Mouse (Mus musculus) ES-E14 (cell line): ENCODE data around the gene Dclre1a. TPM values are rescaled to one million over a fixed set of nuclear protein-coding genes. Genes with fewer than 3 reads are reported as not detected.

ENCODE experiments used
- DNase-seq: peaks from one replicate; pipeline ENCODE4 v3.0.0-alpha.2; 2013; ENCODE audit warnings: low read depth, low spot score
- H3K27ac ChIP-seq: 2 replicates; pipeline ENCODE4 v1.5.1; 2012; ENCODE audit warnings: low read depth, mild to moderate bottlenecking, low read length, moderate library complexity, mixed read lengths; ENCODE audit not compliant: poor library complexity, insufficient read depth, severe bottlenecking
- H3K36me3 ChIP-seq: 2 replicates; pipeline ENCODE4 v1.6.1; 2012; ENCODE audit warnings: mild to moderate bottlenecking, low read length, moderate library complexity, mixed read lengths; ENCODE audit not compliant: control insufficient read depth, poor library complexity, insufficient read depth, severe bottlenecking
- H3K4me1 ChIP-seq, 2 experiments: fragments of 150-350 bp in 1 of 2; sonication (generic) in 1 of 2; 2 replicates each; pipeline ENCODE4 v1.6.1; 2012; ENCODE audit warnings: low read length in 2 of 2, mild to moderate bottlenecking in 1 of 2, mixed read lengths in 1 of 2; ENCODE audit not compliant: control insufficient read depth in 2 of 2, insufficient read depth in 2 of 2, poor library complexity in 1 of 2
- H3K4me3 ChIP-seq, 2 experiments: fragments of 150-350 bp in 1 of 2; sonication (generic) in 1 of 2; 2 replicates each; pipeline ENCODE4 v1.5.1; 2012; ENCODE audit warnings: low read length in 2 of 2, low read depth in 1 of 2, mild to moderate bottlenecking in 1 of 2, mixed read lengths in 1 of 2; ENCODE audit not compliant: insufficient read depth in 1 of 2, poor library complexity in 1 of 2, severe bottlenecking in 1 of 2
- H3K9ac ChIP-seq: 2 replicates; pipeline ENCODE4 v1.6.1; 2012; ENCODE audit warnings: low read depth, mild to moderate bottlenecking, low read length, mixed read lengths; ENCODE audit not compliant: poor library complexity, insufficient read depth, severe bottlenecking
- H3K9me3 ChIP-seq: fragments of 150-350 bp; sonication (generic); 2 replicates; pipeline ENCODE4 v1.6.1; 2012; ENCODE audit warnings: low read depth, mild to moderate bottlenecking, low read length; ENCODE audit not compliant: control insufficient read depth, insufficient read depth
- CHD2 ChIP-seq: IDR thresholded peaks from 2 replicates; pipeline ENCODE4 v1.6.1; 2014; ENCODE audit warnings: mild to moderate bottlenecking, low read depth, low read length, inconsistent platforms
- HCFC1 ChIP-seq: IDR thresholded peaks from 2 replicates; pipeline ENCODE4 v1.6.1; 2012; ENCODE audit warnings: low read length, inconsistent platforms, borderline replicate concordance; ENCODE audit not compliant: insufficient read depth
- MAFK ChIP-seq: IDR thresholded peaks from 2 replicates; pipeline ENCODE4 v1.6.1; 2014; ENCODE audit warnings: mild to moderate bottlenecking, low read depth, low read length, inconsistent platforms; ENCODE audit not compliant: insufficient read depth
- ZC3H11A ChIP-seq: IDR thresholded peaks from 2 replicates; pipeline ENCODE4 v1.6.1; 2012; ENCODE audit warnings: low read depth, mild to moderate bottlenecking, inconsistent platforms, low read length, borderline replicate concordance
- ZNF384 ChIP-seq: IDR thresholded peaks from 2 replicates; pipeline ENCODE4 v1.6.1; 2012; ENCODE audit warnings: low read depth, low read length, inconsistent platforms
- in situ Hi-C, 2 experiments: fragments of 600-800 bp; cut with MboI; formaldehyde crosslinking; loops; one replicate each; pipeline ENCODE4 v1.15.1; 2025; ENCODE audit warnings: low sequenced_read_pairs in 2 of 2, inconsistent platforms in 1 of 2; ENCODE audit not compliant: unreplicated experiment in 2 of 2
- total RNA-seq: library from RNA; depleted of rRNA; stranded (reverse); fragments of 300-350 nt; gene quantifications from 2 replicates; pipeline ENCODE4 v1.2.3, GENCODE M21; 2012

Gene Dclre1a
- total RNA-seq, 1 experiment: 10.1 TPM

DNA sequence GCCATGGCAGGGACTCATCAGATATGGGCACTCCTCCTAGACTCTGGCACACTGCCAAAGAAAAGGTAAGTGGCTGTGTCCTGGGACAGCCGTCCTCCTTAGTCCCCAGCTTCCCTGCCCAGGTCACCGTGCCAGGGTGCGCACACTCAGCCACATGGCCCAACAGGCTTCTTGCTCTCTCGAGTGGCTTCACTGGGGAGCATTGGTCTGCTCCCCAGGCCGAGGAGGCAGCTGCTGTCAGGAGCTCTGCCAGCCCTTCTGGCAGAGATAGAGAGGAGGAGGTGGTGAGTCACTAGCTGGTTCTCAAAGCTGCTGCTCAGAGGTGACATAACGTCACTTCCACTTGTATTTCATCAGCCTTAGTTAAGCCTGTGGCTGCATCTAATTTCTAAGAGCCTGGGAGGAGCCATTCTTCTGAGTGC lies 40.2 kb upstream of the Dclre1a start:
- no peak for DNase-seq
- H3K4me1 ChIP-seq: no peaks in the 10 kb centered on the region
- no peak overlapping the region for H3K9ac ChIP-seq
- H3K4me3 ChIP-seq: no peak overlapping the region
- H3K36me3 ChIP-seq: peaks cover 27% of the 10 kb centered on the region
- no peaks in the 10 kb centered on the region for H3K9me3 ChIP-seq
- TF ChIP-seq CHD2 (no peak), ZC3H11A (no peak), MAFK (no peak), ZNF384 (no peak), HCFC1 (no peak)
- H3K27ac ChIP-seq: no peak overlapping the region
- in situ Hi-C loops: no loop called here

DNA sequence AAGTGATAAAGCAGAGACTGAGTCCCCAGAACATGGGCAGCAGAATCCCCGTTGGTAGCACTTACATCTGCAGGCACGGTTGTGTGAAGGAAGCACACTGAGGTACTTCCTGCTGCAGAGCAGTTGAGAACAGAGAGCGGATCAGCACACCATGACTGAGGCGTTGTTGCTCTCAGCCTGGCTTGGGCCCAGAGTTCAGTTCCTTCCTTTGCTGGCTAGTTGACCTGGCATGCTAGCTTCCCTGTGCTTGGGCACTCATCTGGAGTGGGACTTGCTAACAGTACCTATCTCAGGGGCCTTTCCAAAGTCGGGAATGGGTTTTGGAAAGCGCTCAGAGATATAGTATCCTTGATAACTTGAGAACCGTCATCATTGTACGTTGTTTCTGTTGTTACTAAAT lies 38.3 kb upstream of the Dclre1a start:
- Histone ChIP-seq H3K9me3 (no peaks in the 10 kb centered on the region), H3K4me1 (peaks cover 3% of the 10 kb centered on the region in 2 experiments; a peak in 2 of 4 replicates), H3K27ac (no peak overlapping the region), H3K36me3 (peaks cover 13% of the 10 kb centered on the region; the same call in 1 of the 2 replicates), H3K9ac (no peak overlapping the region), H3K4me3 (no peak overlapping the region)
- in situ Hi-C loops: no loop called here
- TF ChIP-seq ZC3H11A: no peak
- TF ChIP-seq ZNF384: no peak
- no peak for DNase-seq

DNA sequence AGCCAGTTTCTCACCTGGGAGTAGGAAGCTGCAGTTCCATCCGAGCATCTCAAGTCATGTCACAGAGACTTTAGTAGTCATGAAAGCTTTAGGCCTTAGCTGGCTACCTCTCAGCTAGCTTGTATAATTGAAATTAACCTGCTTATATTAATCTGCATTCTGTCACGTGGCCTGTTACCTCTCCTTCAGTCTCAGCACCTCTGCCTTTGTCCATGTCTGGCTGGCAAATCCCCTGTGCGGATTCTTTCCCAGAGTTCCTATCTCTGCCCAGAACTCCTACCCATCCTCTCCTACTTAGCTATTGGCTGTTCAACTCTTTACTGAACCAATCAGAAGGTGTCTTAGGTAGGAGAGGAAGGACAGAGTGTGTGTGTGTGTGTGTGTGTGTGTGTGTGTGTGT lies 36.3 kb upstream of the Dclre1a start:
- Histone ChIP-seq H3K9ac (no peak overlapping the region), H3K9me3 (no peaks in the 10 kb centered on the region), H3K36me3 (peaks cover 10% of the 10 kb centered on the region; the same call in 1 of the 2 replicates), H3K4me3 (no peak overlapping the region), H3K27ac (no peak overlapping the region), H3K4me1 (peaks cover 4 to 5% of the 10 kb centered on the region in 2 experiments; a peak in 2 of 4 replicates)
- TF ChIP-seq ZNF384 (no peak), CHD2 (no peak), HCFC1 (no peak), ZC3H11A (no peak), MAFK (no peak)
- in situ Hi-C loops: no loop called here
- DNase-seq: no peak

DNA sequence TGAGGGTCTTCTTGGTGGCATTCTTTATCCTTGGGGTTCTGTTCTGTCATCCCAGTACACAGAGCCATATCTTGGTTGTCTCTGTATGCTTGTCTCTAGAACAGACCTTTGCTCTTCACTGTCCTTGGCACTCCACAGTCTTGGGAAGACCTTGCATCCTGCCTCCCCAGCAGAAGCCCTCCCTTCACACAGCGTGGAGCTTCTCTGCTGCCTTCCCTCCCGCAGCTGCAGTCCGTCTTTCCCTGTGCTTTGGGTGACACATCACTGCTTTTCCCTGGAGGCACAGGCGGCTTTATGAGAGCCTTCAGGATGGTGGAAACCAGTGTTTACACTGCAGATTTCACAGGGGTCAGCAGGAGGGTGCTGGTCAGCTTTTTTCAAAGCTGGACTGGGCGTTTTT lies 35.8 kb upstream of the Dclre1a start:
- in situ Hi-C loops: no loop called here
- Histone ChIP-seq H3K9ac (no peak overlapping the region), H3K4me3 (no peak overlapping the region), H3K36me3 (peaks cover 9% of the 10 kb centered on the region; the same call in 1 of the 2 replicates), H3K27ac (no peak overlapping the region), H3K4me1 (peaks cover 4 to 5% of the 10 kb centered on the region in 2 experiments; a peak in 2 of 4 replicates), H3K9me3 (no peaks in the 10 kb centered on the region)
- DNase-seq: no peak
- TF ChIP-seq MAFK (no peak), ZNF384 (no peak), ZC3H11A (no peak), CHD2 (no peak), HCFC1 (no peak)

GRCm38 (mm10) chr19:56581981-56582380 lies 34.0 kb upstream of the Dclre1a start:
- Histone ChIP-seq H3K9ac (no peak overlapping the region), H3K4me3 (no peak overlapping the region), H3K36me3 (peaks cover 3% of the 10 kb centered on the region; the same call in 1 of the 2 replicates), H3K27ac (no peak overlapping the region), H3K9me3 (no peaks in the 10 kb centered on the region), H3K4me1 (peaks cover 4 to 5% of the 10 kb centered on the region in 2 experiments; a peak in 2 of 4 replicates)
- no peak for DNase-seq
- TF ChIP-seq ZNF384 (no peak), HCFC1 (no peak), CHD2 (no peak), ZC3H11A (no peak), MAFK (no peak)
- in situ Hi-C loops: no loop called here
